Mouse (Mus musculus): ENCODE results near the gene Slc45a3. TPM values are rescaled to one million over a fixed set of nuclear protein-coding genes. Genes with fewer than 3 reads are reported as not detected.

Slc45a3 gene
- polyA plus RNA-seq, 1 experiment = 0.74 TPM

- TF ChIP-seq REST (IDR thresholded peaks at IDR 0.05; ENCODE audit: insufficient read depth, insufficient read length) (no peak), E2F4 (IDR thresholded peaks at IDR 0.05; ENCODE audit: insufficient read depth) (no peak), TCF12 (IDR thresholded peaks at IDR 0.05; ENCODE audit: insufficient read depth, poor library complexity, severe bottlenecking) (no peak), MYOD1 (IDR thresholded peaks at IDR 0.05; ENCODE audit: control insufficient read depth in 1 of 3, insufficient read length in 2 of 3, low read depth in 2 of 3) (no peak), SRF (IDR thresholded peaks at IDR 0.05; ENCODE audit: control insufficient read depth, insufficient read length, low read depth) (no peak), CEBPB (IDR thresholded peaks at IDR 0.05; ENCODE audit: insufficient read depth, poor library complexity, severe bottlenecking) (no peak), MAX (IDR thresholded peaks at IDR 0.05; ENCODE audit: low read depth) (no peak), POLR2AphosphoS2 (IDR thresholded peaks at IDR 0.05; ENCODE audit: insufficient read length, low read depth) (no peak), POLR2A (IDR thresholded peaks at IDR 0.05; ENCODE audit: insufficient read length, low read depth) (no peak), TCF3 (IDR thresholded peaks at IDR 0.05; ENCODE audit: insufficient read length, low read depth) (no peak), USF1 (IDR thresholded peaks at IDR 0.05; ENCODE audit: low read depth) (no peak), MYOG (IDR thresholded peaks at IDR 0.05; ENCODE audit: control insufficient read depth in 1 of 3, insufficient read depth in 1 of 3, insufficient read length in 2 of 3, low read depth in 2 of 3) (no peak)
- H3K36me3 ChIP-seq (ENCODE audit: control insufficient read depth, insufficient read depth) = peaks cover 9% of the 10 kb centered on the region
- no peak overlapping the region for H3K4me3 ChIP-seq
- peaks cover 77% of the 10 kb centered on the region for H3K79me2 ChIP-seq (ENCODE audit: control insufficient read depth, insufficient read depth)
- H3ac ChIP-seq (ENCODE audit: control insufficient read depth, insufficient read length) = no peak overlapping the region
- H3K4me2 ChIP-seq (ENCODE audit: low read depth) = no peak overlapping the region
- H3K27me3 ChIP-seq (ENCODE audit: control insufficient read depth, insufficient read depth, insufficient read length) = no peaks in the 10 kb centered on the region
These were observed 50.1 kb downstream of the Slc45a3 start for GRCm38 (mm10) chr1:132012861-132013260.

- peaks cover 60% of the 10 kb centered on the region for H3K79me2 ChIP-seq (ENCODE audit: control insufficient read depth, insufficient read depth)
- H3K27me3 ChIP-seq (ENCODE audit: control insufficient read depth, insufficient read depth, insufficient read length) = no peaks in the 10 kb centered on the region
- H3ac ChIP-seq (ENCODE audit: control insufficient read depth, insufficient read length) = no peak overlapping the region
- no peak overlapping the region for H3K4me2 ChIP-seq (ENCODE audit: low read depth)
- peaks cover 27% of the 10 kb centered on the region for H3K36me3 ChIP-seq (ENCODE audit: control insufficient read depth, insufficient read depth)
- H3K4me3 ChIP-seq = no peak overlapping the region
- no peak for TF ChIP-seq MYOD1 (IDR thresholded peaks at IDR 0.05; ENCODE audit: control insufficient read depth in 1 of 3, insufficient read length in 2 of 3, low read depth in 2 of 3)
These were observed 52.0 kb downstream of the Slc45a3 start for GRCm38 (mm10) chr1:132014800-132015199.

- Histone ChIP-seq H3K36me3 (ENCODE audit: control insufficient read depth, insufficient read depth) (peaks cover 40% of the 10 kb centered on the region), H3ac (ENCODE audit: control insufficient read depth, insufficient read length) (no peak overlapping the region), H3K4me2 (ENCODE audit: low read depth) (no peak overlapping the region), H3K27me3 (ENCODE audit: control insufficient read depth, insufficient read depth, insufficient read length) (no peaks in the 10 kb centered on the region), H3K4me3 (no peak overlapping the region), H3K79me2 (ENCODE audit: control insufficient read depth, insufficient read depth) (peaks cover 43% of the 10 kb centered on the region)
- no peak for TF ChIP-seq MYOG (IDR thresholded peaks at IDR 0.05; ENCODE audit: control insufficient read depth in 1 of 3, insufficient read depth in 1 of 3, insufficient read length in 2 of 3, low read depth in 2 of 3)
- no peak for TF ChIP-seq TCF12 (IDR thresholded peaks at IDR 0.05; ENCODE audit: insufficient read depth, poor library complexity, severe bottlenecking)
- no peak for TF ChIP-seq REST (IDR thresholded peaks at IDR 0.05; ENCODE audit: insufficient read depth, insufficient read length)
- TF ChIP-seq TCF3 (IDR thresholded peaks at IDR 0.05; ENCODE audit: insufficient read length, low read depth) = no peak
- no peak for TF ChIP-seq CEBPB (IDR thresholded peaks at IDR 0.05; ENCODE audit: insufficient read depth, poor library complexity, severe bottlenecking)
- no peak for TF ChIP-seq SRF (IDR thresholded peaks at IDR 0.05; ENCODE audit: control insufficient read depth, insufficient read length, low read depth)
These were observed 53.9 kb downstream of the Slc45a3 start for GRCm38 (mm10) chr1:132016691-132017090.

DNA sequence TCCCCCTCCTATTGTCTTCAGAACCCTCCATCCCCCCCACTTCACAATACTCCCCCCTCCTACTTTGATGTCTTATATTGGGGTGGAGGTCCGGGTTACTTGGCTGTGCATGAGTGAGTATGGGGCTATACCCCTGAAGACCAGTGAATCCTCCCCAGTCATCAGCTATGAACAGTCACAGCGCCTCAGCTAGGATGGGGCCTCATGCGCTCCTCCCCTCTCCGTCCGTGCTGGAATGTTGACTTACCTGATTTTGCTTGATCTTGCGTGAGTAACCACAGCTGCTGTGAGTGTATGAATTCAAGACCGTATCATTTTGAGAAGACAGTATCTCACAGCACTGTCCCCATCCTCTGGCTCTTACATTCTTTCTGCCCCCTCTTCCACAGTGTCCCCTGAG lies 57.1 kb downstream of the Slc45a3 start:
- H3ac ChIP-seq (ENCODE audit: control insufficient read depth, insufficient read length) = no peak overlapping the region
- no peak overlapping the region for H3K4me3 ChIP-seq
- H3K27me3 ChIP-seq (ENCODE audit: control insufficient read depth, insufficient read depth, insufficient read length) = no peaks in the 10 kb centered on the region
- H3K4me2 ChIP-seq (ENCODE audit: low read depth) = no peak overlapping the region
- peaks cover 12% of the 10 kb centered on the region for H3K79me2 ChIP-seq (ENCODE audit: control insufficient read depth, insufficient read depth)
- peaks cover 68% of the 10 kb centered on the region for H3K36me3 ChIP-seq (ENCODE audit: control insufficient read depth, insufficient read depth)
- TF ChIP-seq TCF12 (IDR thresholded peaks at IDR 0.05; ENCODE audit: insufficient read depth, poor library complexity, severe bottlenecking) (no peak), POLR2A (IDR thresholded peaks at IDR 0.05; ENCODE audit: insufficient read length, low read depth) (no peak), USF1 (IDR thresholded peaks at IDR 0.05; ENCODE audit: low read depth) (no peak), CEBPB (IDR thresholded peaks at IDR 0.05; ENCODE audit: insufficient read depth, poor library complexity, severe bottlenecking) (no peak), E2F4 (IDR thresholded peaks at IDR 0.05; ENCODE audit: insufficient read depth) (no peak), MYOD1 (IDR thresholded peaks at IDR 0.05; ENCODE audit: control insufficient read depth in 1 of 3, insufficient read length in 2 of 3, low read depth in 2 of 3) (no peak), MAX (IDR thresholded peaks at IDR 0.05; ENCODE audit: low read depth) (no peak), TCF3 (IDR thresholded peaks at IDR 0.05; ENCODE audit: insufficient read length, low read depth) (no peak), REST (IDR thresholded peaks at IDR 0.05; ENCODE audit: insufficient read depth, insufficient read length) (no peak), POLR2AphosphoS2 (IDR thresholded peaks at IDR 0.05; ENCODE audit: insufficient read length, low read depth) (no peak), SRF (IDR thresholded peaks at IDR 0.05; ENCODE audit: control insufficient read depth, insufficient read length, low read depth) (no peak), MYOG (IDR thresholded peaks at IDR 0.05; ENCODE audit: control insufficient read depth in 1 of 3, insufficient read depth in 1 of 3, insufficient read length in 2 of 3, low read depth in 2 of 3) (no peak)

DNA sequence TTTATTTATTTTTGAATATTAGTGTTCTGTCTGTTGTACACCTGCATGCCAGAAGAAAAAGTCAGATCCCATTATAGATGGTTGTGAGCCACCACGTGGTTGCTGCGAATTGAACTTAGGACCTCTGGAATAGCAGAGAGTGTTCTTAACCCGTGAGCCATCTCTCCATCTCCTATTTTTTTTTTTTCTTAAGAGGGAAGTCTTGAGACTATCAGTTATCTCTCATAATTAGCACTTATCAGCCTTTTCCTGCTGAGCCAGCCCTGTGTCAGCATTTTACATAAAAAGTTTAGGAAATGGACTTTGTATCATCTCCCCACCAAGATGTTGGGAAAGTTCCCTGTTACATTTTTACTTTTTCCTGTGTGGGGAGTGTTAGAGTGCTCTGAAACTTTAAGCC lies 59.3 kb downstream of the Slc45a3 start:
- TF ChIP-seq USF1 (IDR thresholded peaks at IDR 0.05; ENCODE audit: low read depth) = no peak
- TF ChIP-seq E2F4 (IDR thresholded peaks at IDR 0.05; ENCODE audit: insufficient read depth) = no peak
- no peak for TF ChIP-seq MYOG (IDR thresholded peaks at IDR 0.05; ENCODE audit: control insufficient read depth in 1 of 3, insufficient read depth in 1 of 3, insufficient read length in 2 of 3, low read depth in 2 of 3)
- no peak for TF ChIP-seq CEBPB (IDR thresholded peaks at IDR 0.05; ENCODE audit: insufficient read depth, poor library complexity, severe bottlenecking)
- no peak for TF ChIP-seq REST (IDR thresholded peaks at IDR 0.05; ENCODE audit: insufficient read depth, insufficient read length)
- no peak for TF ChIP-seq POLR2A (IDR thresholded peaks at IDR 0.05; ENCODE audit: insufficient read length, low read depth)
- TF ChIP-seq TCF3 (IDR thresholded peaks at IDR 0.05; ENCODE audit: insufficient read length, low read depth) = no peak
- no peak for TF ChIP-seq MYOD1 (IDR thresholded peaks at IDR 0.05; ENCODE audit: control insufficient read depth in 1 of 3, insufficient read length in 2 of 3, low read depth in 2 of 3)
- TF ChIP-seq TCF12 (IDR thresholded peaks at IDR 0.05; ENCODE audit: insufficient read depth, poor library complexity, severe bottlenecking) = no peak
- TF ChIP-seq MAX (IDR thresholded peaks at IDR 0.05; ENCODE audit: low read depth) = no peak
- no peak for TF ChIP-seq POLR2AphosphoS2 (IDR thresholded peaks at IDR 0.05; ENCODE audit: insufficient read length, low read depth)
- no peak for TF ChIP-seq SRF (IDR thresholded peaks at IDR 0.05; ENCODE audit: control insufficient read depth, insufficient read length, low read depth)
- Histone ChIP-seq H3K36me3 (ENCODE audit: control insufficient read depth, insufficient read depth) (peaks cover 80% of the 10 kb centered on the region), H3K4me2 (ENCODE audit: low read depth) (no peak overlapping the region), H3K27me3 (ENCODE audit: control insufficient read depth, insufficient read depth, insufficient read length) (no peaks in the 10 kb centered on the region), H3K79me2 (ENCODE audit: control insufficient read depth, insufficient read depth) (no peaks in the 10 kb centered on the region), H3K4me3 (no peak overlapping the region), H3ac (ENCODE audit: control insufficient read depth, insufficient read length) (no peak overlapping the region)
